Comparison of ENCODE assay signal across 8 mouse cellular contexts in genomic region chr1:131962606-131963084, GRCm38 (mm10). TPM values are rescaled to one million over a fixed set of nuclear protein-coding genes. Genes with fewer than 3 reads are reported as not detected.
DNase-seq lines count a peak whose midpoint lies in the region; ATAC-seq and TF ChIP-seq lines count a peak whose summit lies in the region.

Gene Slc45a3 (plus strand): TSS chr1:131962967.

- H3K4me2 ChIP-seq in kidney, embryonic 14.5 days (replicated peaks; ENCODE audit: low read depth, low read length) = peak within 1 kb of the TSS; percentile 99

- H3K27ac ChIP-seq in layer of hippocampus, adult 2 months = no peak within 1 kb of the TSS
- peak within 1 kb of the TSS; percentile 61 for H3K27ac ChIP-seq in heart, adult 2 months
- H3K27ac ChIP-seq in kidney, embryonic 14.5 days (ENCODE audit: low read depth, low read length) = peak within 1 kb of the TSS; percentile 42; the same call in 1 of the 2 replicates

- peak; percentile 85 for ATAC-seq in kidney, embryonic 14.5 days (ENCODE audit: low FRiP score, low TSS enrichment)

- 1% methylated on average over 31 of the region's 35 CpGs for WGBS in heart, adult 2 months
- under 1% methylated on average over 34 of the region's 35 CpGs for WGBS in kidney, embryonic 14.5 days

- H3K27me3 ChIP-seq in heart, adult 2 months (ENCODE audit: control insufficient read depth, insufficient read depth, low read length) = peaks cover 4% of the 10 kb centered on the region
- H3K27me3 ChIP-seq in kidney, embryonic 14.5 days (ENCODE audit: control insufficient read depth, insufficient read depth, low read length) = peaks cover 8% of the 10 kb centered on the region

- no peak for DNase-seq in layer of hippocampus, adult 2 months (ENCODE audit: low spot score in 2 of 2)
- DNase-seq in layer of hippocampus, adult 18-20 months (ENCODE audit: low spot score in 2 of 2) = no peak
- peak; percentile 84 for DNase-seq in adrenal gland, postnatal 25 days
- DNase-seq in heart, adult 2 months = peak; percentile 60 to 65
- DNase-seq in lung, postnatal 14 days = peak; percentile 46
- no peak for DNase-seq in natural killer cell, adult 2 months (ENCODE audit: low spot score in 2 of 2)
- DNase-seq in right cerebral cortex, postnatal 25 days = no peak

- H3K4me1 ChIP-seq in heart, adult 2 months (ENCODE audit: control insufficient read depth, insufficient read depth, low read length) = peaks cover 7% of the 10 kb centered on the region
- H3K4me1 ChIP-seq in kidney, embryonic 14.5 days (ENCODE audit: control insufficient read depth, insufficient read depth, low read length) = peaks cover 11% of the 10 kb centered on the region

- no peaks in the 10 kb centered on the region for H3K79me2 ChIP-seq in heart, adult 2 months (replicated peaks; ENCODE audit: control insufficient read depth, insufficient read depth, low read length)

- TF ChIP-seq EP300 in heart, adult 2 months (IDR thresholded peaks at IDR 0.05; ENCODE audit: insufficient read depth, low read depth, low read length) = no peak

- TF ChIP-seq CTCF in layer of hippocampus, adult 2 months (conservative IDR thresholded peaks at IDR 0.05) = no peak
- no peak for TF ChIP-seq CTCF in heart, adult 2 months (IDR thresholded peaks at IDR 0.05)

- no peaks in the 10 kb centered on the region for H3K9me3 ChIP-seq in kidney, embryonic 14.5 days (ENCODE audit: control insufficient read depth, low read length)

- no peak for TF ChIP-seq POLR2A in heart, adult 2 months (IDR thresholded peaks at IDR 0.05; ENCODE audit: insufficient read depth, low read depth, low read length)

- intact Hi-C loops in heart, adult 2 months (cut with DNase I) = loop anchor here (2.0 kb wide), 1 partner anchor 20 kb away; no protein-coding TSS in a partner anchor

- no peaks in the 10 kb centered on the region for H3K36me3 ChIP-seq in heart, adult 2 months (ENCODE audit: control insufficient read depth, insufficient read depth, low read length)
- H3K36me3 ChIP-seq in kidney, embryonic 14.5 days (ENCODE audit: control insufficient read depth, insufficient read depth, low read length) = no peaks in the 10 kb centered on the region

- peak within 1 kb of the TSS; percentile 62 for H3K4me3 ChIP-seq in layer of hippocampus, adult 2 months
- H3K4me3 ChIP-seq in heart, adult 2 months = peak within 1 kb of the TSS; percentile 67
- H3K4me3 ChIP-seq in kidney, embryonic 14.5 days (ENCODE audit: low read length) = peak within 1 kb of the TSS; percentile 82

- peak within 1 kb of the TSS; percentile 88 for H3K9ac ChIP-seq in heart, adult 2 months (ENCODE audit: low read depth, low read length)
- peak within 1 kb of the TSS; percentile 81 for H3K9ac ChIP-seq in kidney, embryonic 14.5 days (ENCODE audit: low read depth, low read length)

RNA-seq across cellular contexts. Expression of gene Slc45a3, which starts in this region (rescaled TPM):
- under 1 TPM; 0.41 to 0.64 TPM for total RNA-seq in layer of hippocampus, adult 2 months (2021)
- total RNA-seq in layer of hippocampus, adult 18-20 months (2021) = under 1 TPM; 0.72 to 0.89 TPM
- 12.6 and 15.5 TPM in 2 replicates for total RNA-seq in adrenal gland, postnatal 25 days (2021)
- total RNA-seq in heart, adult 2 months (2021) = 1 to 10 TPM; 3.8 to 7.0 TPM
- polyA plus RNA-seq in heart, adult 2 months (2012; rRNA removed) = 5.5 and 6.4 TPM in 2 replicates
- polyA plus RNA-seq in kidney, embryonic 14.5 days (2014; fragmentation: Nextera tagmentation; extraction: Ambion mirVana) = 5.1 and 7.3 TPM in 2 replicates

Comparison
In these comparisons a context has a peak if more than half of its experiments do, and no peak if none do; other contexts are left out.
1. DNase-seq: peak in adrenal gland, postnatal 25 days (single experiment), heart, adult 2 months (2 of 2) and lung, postnatal 14 days (single experiment); none in layer of hippocampus, adult 2 months (0 of 2), layer of hippocampus, adult 18-20 months (0 of 2), natural killer cell, adult 2 months (0 of 2) and right cerebral cortex, postnatal 25 days (single experiment).
2. Peak in every context shown above with its lines, with median percentiles within 50 percentile points of each other: H3K4me3 ChIP-seq.